Comparison of ENCODE assay signal across 26 mouse cellular contexts in genomic region chr2:30857076-30857475, GRCm38 (mm10). TPM values are rescaled to one million over a fixed set of nuclear protein-coding genes. Genes with fewer than 3 reads are reported as not detected.
A peak's percentile ranks its signal among the peaks of the same experiment; 100 is the strongest.
DNase-seq lines count a peak whose midpoint lies in the region; ATAC-seq and TF ChIP-seq lines count a peak whose summit lies in the region.
"Had no signal": no experiment of that assay in that cellular context is flagged by ENCODE, and none has a peak within 500 bp of the region (broad histone marks: within the 10 kb centered on the region; RNA-seq: fewer than 3 reads in every experiment).

No protein-coding gene starts in this region.

- WGBS in forebrain, postnatal 0 days, result 47% methylated on average over 6 of the region's 6 CpGs
- 76% methylated on average over 6 of the region's 6 CpGs for WGBS in forebrain, embryonic 10.5 days
- WGBS in limb, embryonic 10.5 days, result 80% methylated on average over 6 of the region's 6 CpGs

- H3K4me2 ChIP-seq in forebrain, postnatal 0 days (ENCODE audit: low read depth), result no peak overlapping the region
- H3K4me2 ChIP-seq: embryonic facial prominence, embryonic 13.5 days; forebrain, embryonic 13.5 days; hindbrain, embryonic 12.5 days; intestine, embryonic 15.5 days had no signal

- intact Hi-C loops in left cerebral cortex, postnatal 25 days (cut with DNase I), result no loop called here
- intact Hi-C loops in left cerebral cortex, adult 2 months (cut with DNase I), result no loop called here

- TF ChIP-seq CTCF in forebrain, postnatal 0 days (IDR thresholded peaks at IDR 0.05; ENCODE audit: low read depth), result no peak
- TF ChIP-seq CTCF in left cerebral cortex, adult 2 months (IDR thresholded peaks at IDR 0.05), result no peak

- no peaks in the 10 kb centered on the region for H3K9me3 ChIP-seq in forebrain, postnatal 0 days (ENCODE audit: low read length)
- no peaks in the 10 kb centered on the region for H3K9me3 ChIP-seq in forebrain, embryonic 10.5 days
- no peaks in the 10 kb centered on the region for H3K9me3 ChIP-seq in limb, embryonic 10.5 days (replicated peaks)
- H3K9me3 ChIP-seq: embryonic facial prominence, embryonic 13.5 days; forebrain, embryonic 13.5 days; hindbrain, embryonic 12.5 days; intestine, embryonic 15.5 days had no signal

- DNase-seq in forebrain, postnatal 0 days, result peak; percentile 58
- no peak for DNase-seq in forebrain, embryonic 10.5 days (ENCODE audit: extremely low spot score, low spot score)
- peak; percentile 51 to 63 for DNase-seq in left cerebral cortex, postnatal 25 days (ENCODE audit: low spot score in 2 of 2)
- DNase-seq in left cerebral cortex, adult 2 months (ENCODE audit: extremely low spot score in 1 of 2, low spot score in 2 of 2), result no peak
- DNase-seq in right cerebral cortex, postnatal 10 days (ENCODE audit: low spot score in 2 of 2), result peak; percentile 72 to 76
- DNase-seq in right cerebral cortex, adult 2 months (ENCODE audit: low spot score in 2 of 2), result no peak
- no peak for DNase-seq in limb, embryonic 10.5 days (ENCODE audit: low spot score)
- DNase-seq in adrenal gland, postnatal 10 days, result no peak
- DNase-seq: adrenal gland, postnatal 25 days; cerebellum, adult 11 months; cerebellum, adult 8-10 months; cerebellum, postnatal 14 days; embryo, embryonic 11 days; gastrocnemius, adult 2 months; gastrocnemius, postnatal 25 days; heart, adult 11 months; heart, postnatal 10 days; heart, postnatal 4 days had no signal

- no peak overlapping the region for H3K27ac ChIP-seq in forebrain, postnatal 0 days (ENCODE audit: low read depth, low read length)
- no peak overlapping the region for H3K27ac ChIP-seq in forebrain, embryonic 10.5 days
- H3K27ac ChIP-seq in left cerebral cortex, adult 2 months, result no peak overlapping the region
- 0 out of 2 replicates have a peak overlapping the region, but pooled peaks have one; percentile 22 for H3K27ac ChIP-seq in limb, embryonic 10.5 days
- H3K27ac ChIP-seq: forebrain, embryonic 13.5 days; gastrocnemius, adult 2 months; hindbrain, embryonic 12.5 days; intestine, embryonic 15.5 days had no signal

- H3K27me3 ChIP-seq in forebrain, postnatal 0 days (ENCODE audit: insufficient read depth, low read length), result no peaks in the 10 kb centered on the region
- no peaks in the 10 kb centered on the region for H3K27me3 ChIP-seq in forebrain, embryonic 10.5 days (ENCODE audit: poor library complexity, severe bottlenecking)
- H3K27me3 ChIP-seq in limb, embryonic 10.5 days (ENCODE audit: low read depth, poor library complexity, severe bottlenecking), result no peaks in the 10 kb centered on the region
- H3K27me3 ChIP-seq: embryonic facial prominence, embryonic 13.5 days; forebrain, embryonic 13.5 days; intestine, embryonic 15.5 days; Patski had no signal

- no peaks in the 10 kb centered on the region for H3K4me1 ChIP-seq in forebrain, postnatal 0 days (ENCODE audit: insufficient read depth)
- peaks cover 70% of the 10 kb centered on the region for H3K4me1 ChIP-seq in forebrain, embryonic 10.5 days
- H3K4me1 ChIP-seq in limb, embryonic 10.5 days, result peaks cover 92% of the 10 kb centered on the region

- no peaks in the 10 kb centered on the region for H3K36me3 ChIP-seq in forebrain, postnatal 0 days (ENCODE audit: insufficient read depth)
- no peaks in the 10 kb centered on the region for H3K36me3 ChIP-seq in forebrain, embryonic 10.5 days (replicated peaks)
- peaks cover 36% of the 10 kb centered on the region for H3K36me3 ChIP-seq in limb, embryonic 10.5 days
- H3K36me3 ChIP-seq: embryonic facial prominence, embryonic 13.5 days; hindbrain, embryonic 12.5 days; intestine, embryonic 15.5 days had no signal

- ATAC-seq in forebrain, postnatal 0 days, result no peak
- ATAC-seq: activated CD4-positive, CD25-positive, alpha-beta regulatory T cell, adult 4 months; forebrain, embryonic 13.5 days; intestine, embryonic 15.5 days; Patski had no signal

- no peak overlapping the region for H3K4me3 ChIP-seq in forebrain, postnatal 0 days (ENCODE audit: low read depth, low read length)
- no peak overlapping the region for H3K4me3 ChIP-seq in forebrain, embryonic 10.5 days
- H3K4me3 ChIP-seq in left cerebral cortex, adult 2 months, result no peak overlapping the region
- H3K4me3 ChIP-seq in limb, embryonic 10.5 days, result no peak overlapping the region
- H3K4me3 ChIP-seq: embryonic facial prominence, embryonic 13.5 days; forebrain, embryonic 13.5 days; gastrocnemius, adult 2 months; hindbrain, embryonic 12.5 days; intestine, embryonic 15.5 days had no signal

- H3K9ac ChIP-seq in forebrain, postnatal 0 days, result no peak overlapping the region
- H3K9ac ChIP-seq: forebrain, embryonic 13.5 days; hindbrain, embryonic 12.5 days; intestine, embryonic 15.5 days had no signal

RNA-seq across cellular contexts. Expression of gene Prrx2, which starts 22.3 kb away (rescaled TPM):
- total RNA-seq in forebrain, postnatal 0 days (2014; rRNA removed), result 2.5 and 4.1 TPM in 2 replicates
- polyA plus RNA-seq in forebrain, postnatal 0 days (2015; fragmentation: Nextera tagmentation; extraction: Ambion mirVana), result 3.6 and 3.7 TPM in 2 replicates
- 27.7 and 31.9 TPM in 2 replicates for polyA plus RNA-seq in forebrain, embryonic 10.5 days (2016; fragmentation: Nextera tagmentation; extraction: Ambion mirVana)
- total RNA-seq in left cerebral cortex, postnatal 25 days (2021), result 1 to 10 TPM; 1.3 to 2.4 TPM
- 1 to 10 TPM; 1.5 to 1.7 TPM for total RNA-seq in left cerebral cortex, adult 2 months (2021)
- polyA plus RNA-seq in limb, embryonic 10.5 days (2016; fragmentation: Nextera tagmentation; extraction: Ambion mirVana), result 111 and 140 TPM in 2 replicates
- total RNA-seq in adrenal gland, postnatal 10 days (2021), result 1 to 10 TPM; 2.3 to 4.0 TPM
- total RNA-seq: CH12.LX; common myeloid progenitor, adult 5-6 weeks had no signal
- polyA plus RNA-seq: activated CD4-positive, CD25-positive, alpha-beta regulatory T cell, adult 4 months had no signal

RNA-seq across cellular contexts. Expression of gene Asb6, which starts 26.9 kb away (rescaled TPM):
- total RNA-seq in forebrain, postnatal 0 days (2014; rRNA removed), result 32.7 and 45.2 TPM in 2 replicates
- polyA plus RNA-seq in forebrain, postnatal 0 days (2015; fragmentation: Nextera tagmentation; extraction: Ambion mirVana), result 31.3 and 36.0 TPM in 2 replicates
- polyA plus RNA-seq in forebrain, embryonic 10.5 days (2016; fragmentation: Nextera tagmentation; extraction: Ambion mirVana), result 47.5 and 51.2 TPM in 2 replicates
- total RNA-seq in left cerebral cortex, postnatal 25 days (2021), result 10 to 100 TPM; 36.7 to 38.6 TPM
- 10 to 100 TPM; 35.4 to 40.5 TPM for total RNA-seq in left cerebral cortex, adult 2 months (2021)
- polyA plus RNA-seq in limb, embryonic 10.5 days (2016; fragmentation: Nextera tagmentation; extraction: Ambion mirVana), result 59.4 and 61.3 TPM in 2 replicates
- total RNA-seq in adrenal gland, postnatal 10 days (2021), result 10 to 100 TPM; 17.2 to 19.6 TPM

RNA-seq across cellular contexts. Expression of gene Ntmt1, which starts 49.5 kb away (rescaled TPM):
- total RNA-seq in forebrain, postnatal 0 days (2014; rRNA removed), result 87.6 and 105 TPM in 2 replicates
- 106 and 107 TPM in 2 replicates for polyA plus RNA-seq in forebrain, postnatal 0 days (2015; fragmentation: Nextera tagmentation; extraction: Ambion mirVana)
- 124 and 131 TPM in 2 replicates for polyA plus RNA-seq in forebrain, embryonic 10.5 days (2016; fragmentation: Nextera tagmentation; extraction: Ambion mirVana)
- total RNA-seq in left cerebral cortex, postnatal 25 days (2021), result 10 to 100 TPM; 35.0 to 37.2 TPM
- total RNA-seq in left cerebral cortex, adult 2 months (2021), result 10 to 100 TPM; 35.2 to 38.8 TPM
- 138 and 141 TPM in 2 replicates for polyA plus RNA-seq in limb, embryonic 10.5 days (2016; fragmentation: Nextera tagmentation; extraction: Ambion mirVana)
- 10 to 100 TPM; 33.4 to 34.9 TPM for total RNA-seq in adrenal gland, postnatal 10 days (2021)

RNA-seq across cellular contexts. Expression of gene 1700001O22Rik, which starts 53.6 kb away (rescaled TPM):
- 0.77 and 1.8 TPM in 2 replicates for total RNA-seq in forebrain, postnatal 0 days (2014; rRNA removed)
- polyA plus RNA-seq in forebrain, postnatal 0 days (2015; fragmentation: Nextera tagmentation; extraction: Ambion mirVana), result 1.4 and 1.5 TPM in 2 replicates
- polyA plus RNA-seq in forebrain, embryonic 10.5 days (2016; fragmentation: Nextera tagmentation; extraction: Ambion mirVana), result 3.3 and 4.8 TPM in 2 replicates
- 1 to 10 TPM; 6.8 to 7.0 TPM for total RNA-seq in left cerebral cortex, postnatal 25 days (2021)
- total RNA-seq in left cerebral cortex, adult 2 months (2021), result 10 to 100 TPM in 1 of 2 experiments, 1 to 10 TPM in 1; 9.9 to 12.6 TPM
- polyA plus RNA-seq in limb, embryonic 10.5 days (2016; fragmentation: Nextera tagmentation; extraction: Ambion mirVana), result 2.1 and 4.0 TPM in 2 replicates
- total RNA-seq in adrenal gland, postnatal 10 days (2021), result 1 to 10 TPM in 1 of 2 experiments, under 1 TPM in 1; 0.96 to 1.2 TPM
- total RNA-seq: CH12.LX; common myeloid progenitor, adult 5-6 weeks had no signal

Comparison
In these comparisons a context has a peak if more than half of its experiments do, and no peak if none do; other contexts are left out.
1. DNase-seq: peak in forebrain, postnatal 0 days (single experiment), left cerebral cortex, postnatal 25 days (2 of 2) and right cerebral cortex, postnatal 10 days (2 of 2); none in forebrain, embryonic 10.5 days (single experiment), left cerebral cortex, adult 2 months (0 of 2), right cerebral cortex, adult 2 months (0 of 2), limb, embryonic 10.5 days (single experiment) and adrenal gland, postnatal 10 days (single experiment).